In the genomic region with DNA sequence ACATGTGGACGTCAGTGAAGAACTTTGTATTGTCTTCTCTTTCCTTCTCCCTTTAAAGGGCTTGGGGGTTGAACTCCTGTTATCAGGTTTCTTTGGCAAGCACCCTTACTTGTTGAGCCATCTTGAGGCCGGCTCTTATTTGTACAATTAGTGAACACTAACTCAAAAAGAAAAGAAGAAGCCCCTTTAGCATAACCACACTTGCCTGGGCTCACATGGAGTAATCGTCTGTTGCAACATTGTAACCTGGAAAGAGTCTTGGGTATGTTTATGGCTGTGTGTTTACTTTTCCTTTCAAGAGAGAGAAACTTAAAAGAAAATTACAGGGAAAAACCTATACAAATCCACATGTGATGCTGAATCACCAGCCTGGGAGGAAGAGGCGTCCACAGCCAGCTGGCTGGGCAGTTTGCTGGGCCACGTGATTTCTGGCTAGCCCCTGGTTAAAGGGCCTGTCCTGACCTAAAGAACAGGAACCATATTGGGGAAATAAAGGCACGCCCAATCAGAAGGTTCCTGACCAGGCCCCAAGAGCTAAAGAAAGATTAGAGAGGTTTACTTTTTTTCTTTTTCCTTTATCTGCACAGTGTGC, we compare ENCODE assay signal across 20 mouse cellular contexts. TPM values are rescaled to one million over a fixed set of nuclear protein-coding genes. Genes with fewer than 3 reads are reported as not detected.
DNase-seq lines count a peak whose midpoint lies in the region; ATAC-seq and TF ChIP-seq lines count a peak whose summit lies in the region.
"Had no signal": no experiment of that assay in that cellular context is flagged by ENCODE, and none has a peak within 500 bp of the region (broad histone marks: within the 10 kb centered on the region; RNA-seq: fewer than 3 reads in every experiment).

No protein-coding gene starts in this region.

- H3K4me2 ChIP-seq in liver, embryonic 11.5 days, result no peak overlapping the region
- H3K4me2 ChIP-seq in midbrain, embryonic 16.5 days (ENCODE audit: low read length), result no peak overlapping the region
- H3K4me2 ChIP-seq: embryonic facial prominence, embryonic 15.5 days; heart, embryonic 11.5 days; hindbrain, embryonic 15.5 days had no signal

- no peaks in the 10 kb centered on the region for H3K79me2 ChIP-seq in liver, adult 2 months (ENCODE audit: control insufficient read depth, insufficient read depth, low read length)
- H3K79me2 ChIP-seq in macrophage (ENCODE audit: inconsistent target), result no peaks in the 10 kb centered on the region

- no peak for TF ChIP-seq POLR2A in liver, adult 2 months (IDR thresholded peaks at IDR 0.05; ENCODE audit: extremely low read depth, insufficient read depth, low read length)

- WGBS in liver, adult 2 months, result 71% methylated on average over 6 of the region's 6 CpGs
- WGBS in liver, embryonic 11.5 days, result 73% methylated on average over 6 of the region's 6 CpGs
- WGBS in macrophage (ENCODE audit: missing documents), result 55% methylated on average over 6 of the region's 6 CpGs
- WGBS in midbrain, embryonic 16.5 days, result 86% methylated on average over 6 of the region's 6 CpGs

- DNase-seq in liver, adult 2 months (ENCODE audit: extremely low read depth, low read depth, low spot score), result peak; percentile 7
- DNase-seq in liver, embryonic 11.5 days (ENCODE audit: low spot score), result no peak
- DNase-seq in 416B (ENCODE audit: low read depth) (peak; percentile 47), NIH3T3 (ENCODE audit: low read depth) (peak; percentile 83)
- DNase-seq in right cerebral cortex, postnatal 25 days, result no peak
- DNase-seq: adrenal gland, postnatal 10 days; cerebellum, adult 2 months; cerebellum, postnatal 10 days; embryo, embryonic 11 days; gastrocnemius, postnatal 36 days; heart, adult 2 months had no signal

- no peaks in the 10 kb centered on the region for H3K36me3 ChIP-seq in liver, adult 2 months (ENCODE audit: control insufficient read depth, insufficient read depth, low read length)
- H3K36me3 ChIP-seq in liver, embryonic 11.5 days (ENCODE audit: control insufficient read depth, insufficient read depth, low read length), result peaks cover 11% of the 10 kb centered on the region
- H3K36me3 ChIP-seq in macrophage (ENCODE audit: inconsistent target), result peaks cover 59% of the 10 kb centered on the region
- H3K36me3 ChIP-seq in midbrain, embryonic 16.5 days (ENCODE audit: control insufficient read depth, insufficient read depth, low read length), result peaks cover 21% of the 10 kb centered on the region

- no peak for TF ChIP-seq CTCF in liver, adult 2 months (IDR thresholded peaks at IDR 0.05; ENCODE audit: low read depth, low read length)

- no peaks in the 10 kb centered on the region for H3K9me3 ChIP-seq in liver, embryonic 11.5 days (ENCODE audit: control insufficient read depth, low read length)
- no peaks in the 10 kb centered on the region for H3K9me3 ChIP-seq in midbrain, embryonic 16.5 days (replicated peaks; ENCODE audit: control insufficient read depth, low read length, poor library complexity, severe bottlenecking)

- H3K27ac ChIP-seq in liver, adult 2 months (replicated peaks; ENCODE audit: insufficient read depth, low read depth, low read length), result no peak overlapping the region
- H3K27ac ChIP-seq in liver, embryonic 11.5 days (ENCODE audit: low read depth, low read length), result no peak overlapping the region
- peak overlapping the region; percentile 84 for H3K27ac ChIP-seq in macrophage
- no peak overlapping the region for H3K27ac ChIP-seq in midbrain, embryonic 16.5 days (ENCODE audit: low read length)
- H3K27ac ChIP-seq: embryonic facial prominence, embryonic 15.5 days; forebrain, embryonic 10.5 days; heart, adult 2 months; hindbrain, embryonic 10.5 days; hindbrain, embryonic 15.5 days had no signal

- no peak overlapping the region for H3K9ac ChIP-seq in liver, adult 2 months (ENCODE audit: low read depth, low read length)
- no peak overlapping the region for H3K9ac ChIP-seq in liver, embryonic 11.5 days (ENCODE audit: low read depth, low read length)
- no peak overlapping the region for H3K9ac ChIP-seq in midbrain, embryonic 16.5 days (ENCODE audit: low read depth, low read length)
- H3K9ac ChIP-seq: embryonic facial prominence, embryonic 15.5 days; hindbrain, embryonic 15.5 days had no signal

- no peak for ATAC-seq in liver, embryonic 11.5 days (replicated peaks; ENCODE audit: low FRiP score)
- ATAC-seq in midbrain, embryonic 16.5 days, result no peak
- ATAC-seq: forebrain, embryonic 14.5 days had no signal

- no peaks in the 10 kb centered on the region for H3K27me3 ChIP-seq in liver, adult 2 months (ENCODE audit: control insufficient read depth, insufficient read depth, low read length)
- no peaks in the 10 kb centered on the region for H3K27me3 ChIP-seq in liver, embryonic 11.5 days (replicated peaks; ENCODE audit: control insufficient read depth, insufficient read depth, low read length)
- H3K27me3 ChIP-seq in midbrain, embryonic 16.5 days (ENCODE audit: control insufficient read depth, insufficient read depth, low read depth, low read length), result no peaks in the 10 kb centered on the region
- H3K27me3 ChIP-seq: embryonic facial prominence, embryonic 15.5 days; hindbrain, embryonic 15.5 days had no signal

- no peaks in the 10 kb centered on the region for H3K4me1 ChIP-seq in liver, adult 2 months (ENCODE audit: control insufficient read depth, insufficient read depth, low read length)
- H3K4me1 ChIP-seq in liver, embryonic 11.5 days (replicated peaks; ENCODE audit: control insufficient read depth, insufficient read depth, low read length), result no peaks in the 10 kb centered on the region
- H3K4me1 ChIP-seq in midbrain, embryonic 16.5 days (ENCODE audit: control insufficient read depth, insufficient read depth, low read length), result no peaks in the 10 kb centered on the region
- H3K4me1 ChIP-seq: embryonic facial prominence, embryonic 15.5 days; forebrain, embryonic 10.5 days; hindbrain, embryonic 10.5 days; hindbrain, embryonic 15.5 days had no signal

- H3K4me3 ChIP-seq in liver, adult 2 months (ENCODE audit: insufficient read depth, low read depth, low read length), result no peak overlapping the region
- no peak overlapping the region for H3K4me3 ChIP-seq in liver, embryonic 11.5 days (ENCODE audit: low read depth, low read length)
- no peak overlapping the region for H3K4me3 ChIP-seq in macrophage (ENCODE audit: inconsistent target)
- H3K4me3 ChIP-seq in midbrain, embryonic 16.5 days (ENCODE audit: low read depth, low read length), result no peak overlapping the region
- H3K4me3 ChIP-seq: embryonic facial prominence, embryonic 15.5 days; erythroblast, embryonic 14.5 days; forebrain, embryonic 10.5 days; heart, adult 2 months; hindbrain, embryonic 10.5 days; hindbrain, embryonic 15.5 days had no signal

RNA-seq across cellular contexts. Expression of gene Usp36, which starts 22.2 kb away (rescaled TPM):
- 2.7 and 4.0 TPM in 2 replicates for total RNA-seq in liver, adult 2 months (2014; rRNA removed)
- 7.5 and 12.3 TPM in 2 replicates for polyA plus RNA-seq in liver, adult 2 months (2012; rRNA removed)
- polyA plus RNA-seq in liver, embryonic 11.5 days (2014; fragmentation: Nextera tagmentation; extraction: Ambion mirVana), result 19.2 and 20.8 TPM in 2 replicates
- 10 to 100 TPM in 25 of 26 experiments, 1 to 10 TPM in 1; 9.5 to 62.3 (median 34.7) TPM for total RNA-seq in macrophage (2018; cell fraction: chromatin; rRNA removed)
- 1 to 10 TPM; 2.0 to 7.8 (median 5.2) TPM for total RNA-seq in macrophage (2018; cell fraction: cytosol; rRNA removed)
- 10 to 100 TPM in 18 of 26 experiments, 1 to 10 TPM in 8; 5.9 to 37.0 (median 17.3) TPM for total RNA-seq in macrophage (2018; cell fraction: nucleus; rRNA removed)
- polyA plus RNA-seq in macrophage (2018), result 4.3 to 7.9 TPM (median 5.4 TPM) in 3 replicates
- 17.7 and 18.8 TPM in 2 replicates for polyA plus RNA-seq in midbrain, embryonic 16.5 days (2015; fragmentation: Nextera tagmentation; extraction: Ambion mirVana)

RNA-seq across cellular contexts. Expression of gene Cep295nl, which starts 30.1 kb away (rescaled TPM):
- not detected in 2 replicates for total RNA-seq in liver, adult 2 months (2014; rRNA removed)
- polyA plus RNA-seq in liver, adult 2 months (2012; rRNA removed), result not detected in 2 replicates
- polyA plus RNA-seq in liver, embryonic 11.5 days (2014; fragmentation: Nextera tagmentation; extraction: Ambion mirVana), result 0.14 TPM in 1 of 2 replicates, not detected in the other
- 100 to 1,000 TPM in 4 of 26 experiments, 10 to 100 TPM in 20, 1 to 10 TPM in 2; 3.8 to 122 (median 24.0) TPM for total RNA-seq in macrophage (2018; cell fraction: chromatin; rRNA removed)
- total RNA-seq in macrophage (2018; cell fraction: cytosol; rRNA removed), result 1 to 10 TPM in 12 of 26 experiments, under 1 TPM in 14; 0.46 to 4.1 (median 0.82) TPM
- total RNA-seq in macrophage (2018; cell fraction: nucleus; rRNA removed), result 10 to 100 TPM in 16 of 26 experiments, 1 to 10 TPM in 9, under 1 TPM in 1; 0.83 to 49.9 (median 10.9) TPM
- polyA plus RNA-seq in macrophage (2018), result 0.68 to 2.2 TPM (median 0.90 TPM) in 3 replicates
- polyA plus RNA-seq in midbrain, embryonic 16.5 days (2015; fragmentation: Nextera tagmentation; extraction: Ambion mirVana), result 0.10 and 0.15 TPM in 2 replicates
- polyA plus RNA-seq: erythroblast, embryonic 14.5 days had no signal

RNA-seq across cellular contexts. Expression of gene Timp2, which starts 43.3 kb away (rescaled TPM):
- 2.6 and 4.6 TPM in 2 replicates for total RNA-seq in liver, adult 2 months (2014; rRNA removed)
- 7.7 and 7.9 TPM in 2 replicates for polyA plus RNA-seq in liver, adult 2 months (2012; rRNA removed)
- 17.8 and 18.1 TPM in 2 replicates for polyA plus RNA-seq in liver, embryonic 11.5 days (2014; fragmentation: Nextera tagmentation; extraction: Ambion mirVana)
- total RNA-seq in macrophage (2018; cell fraction: chromatin; rRNA removed), result 100 to 1,000 TPM in 1 of 26 experiments, 10 to 100 TPM in 19, 1 to 10 TPM in 6; 7.1 to 110 (median 19.3) TPM
- 100 to 1,000 TPM; 167 to 475 (median 292) TPM for total RNA-seq in macrophage (2018; cell fraction: cytosol; rRNA removed)
- total RNA-seq in macrophage (2018; cell fraction: nucleus; rRNA removed), result 100 to 1,000 TPM in 21 of 26 experiments, 10 to 100 TPM in 5; 47.6 to 312 (median 149) TPM
- 330 to 662 TPM (median 385 TPM) in 3 replicates for polyA plus RNA-seq in macrophage (2018)
- polyA plus RNA-seq in midbrain, embryonic 16.5 days (2015; fragmentation: Nextera tagmentation; extraction: Ambion mirVana), result 83.6 and 98.8 TPM in 2 replicates

Comparison
In these comparisons a context has a peak if more than half of its experiments do, and no peak if none do; other contexts are left out.
1. DNase-seq: peak in liver, adult 2 months (single experiment), 416B (single experiment) and NIH3T3 (single experiment); none in liver, embryonic 11.5 days (single experiment) and right cerebral cortex, postnatal 25 days (single experiment).